Mouse (Mus musculus) thymus, adult 2 months (tissue): ENCODE measurements around the gene Vmn2r45.
"Not testable (repeated sequence)": the region's sequence is repeated elsewhere in the genome, so short reads cannot be mapped to it uniquely, and the experiment has no call there.

Experiments
- CTCF ChIP-seq: fragments of 200-500 bp; IDR thresholded peaks from 2 replicates; pipeline ENCODE4 v1.5.1; 2012; ENCODE audit warnings: mild to moderate bottlenecking, control low read depth, low read length, moderate library complexity, borderline replicate concordance; ENCODE audit not compliant: control insufficient read depth, poor library complexity, insufficient read depth; ENCODE audit errors: extremely low read depth
- POLR2A ChIP-seq: fragments of 200-500 bp; IDR thresholded peaks from 2 replicates; pipeline ENCODE4 v1.6.1; 2012; ENCODE audit warnings: mild to moderate bottlenecking, low read length, control low read depth, moderate library complexity; ENCODE audit not compliant: control insufficient read depth, poor library complexity, insufficient read depth; ENCODE audit errors: extremely low read depth

DNA sequence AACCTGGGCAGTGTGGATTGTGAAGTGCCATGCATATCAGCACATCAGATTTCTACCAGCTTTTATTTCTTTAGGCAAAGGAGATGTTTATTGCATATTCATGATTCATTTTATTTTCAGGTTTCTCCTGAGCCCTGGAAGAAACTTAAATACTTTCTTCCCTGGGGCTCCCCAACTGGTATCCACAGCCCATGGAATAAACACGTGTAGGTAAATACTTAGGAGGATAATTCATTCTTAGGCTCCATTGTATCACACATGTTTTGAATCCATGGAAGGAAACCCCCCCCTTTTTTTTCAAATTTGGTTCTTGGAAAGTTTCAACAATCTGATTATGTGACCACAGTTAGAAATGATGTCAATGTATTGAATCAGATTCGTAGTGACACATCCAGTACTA is at the start of gene Vmn2r45:
- TF ChIP-seq POLR2A, CTCF: not testable (repeated sequence)
